Mouse (Mus musculus) left cerebral cortex, postnatal 14 days (tissue): ENCODE data around the gene Cyp1a2. TPM values are rescaled to one million over a fixed set of nuclear protein-coding genes. Genes with fewer than 3 reads are reported as not detected.
"Not testable (repeated sequence)": the region's sequence is repeated elsewhere in the genome, so short reads cannot be mapped to it uniquely, and the experiment has no call there.

ENCODE experiments used
- DNase-seq, 2 experiments: peaks; one replicate each; pipeline ENCODE4 v3.0.0; 2021 to 2022; ENCODE audit warnings: low spot score in 2 of 2, mixed read lengths in 1 of 2
- intact Hi-C: fragments of 180-260 bp; cut with DNase I; formaldehyde crosslinking; loops from one replicate; pipeline ENCODE4 v1.15.1; 2025
- long read RNA-seq, 2 experiments: library from polyadenylated mRNA; stranded (forward); transcript quantifications; one replicate each; pipeline ENCODE4 v2.0.0; 2021
- total RNA-seq, 2 experiments: library from RNA; stranded (reverse); gene quantifications; 2 replicates each; pipeline ENCODE4 v1.2.3; 2021

Cyp1a2 gene
- not detected for total RNA-seq
- long read RNA-seq, experiment 1, result 0 reads
- long read RNA-seq, experiment 2, result 0 reads

- no peak for DNase-seq
- intact Hi-C loops, result no loop called here
These were observed at the start of gene Cyp1a2 for GRCm38 (mm10) chr9:57683520-57683919. TSS of gene Cyp1a2 (minus strand) at chr9:57683703.

DNA sequence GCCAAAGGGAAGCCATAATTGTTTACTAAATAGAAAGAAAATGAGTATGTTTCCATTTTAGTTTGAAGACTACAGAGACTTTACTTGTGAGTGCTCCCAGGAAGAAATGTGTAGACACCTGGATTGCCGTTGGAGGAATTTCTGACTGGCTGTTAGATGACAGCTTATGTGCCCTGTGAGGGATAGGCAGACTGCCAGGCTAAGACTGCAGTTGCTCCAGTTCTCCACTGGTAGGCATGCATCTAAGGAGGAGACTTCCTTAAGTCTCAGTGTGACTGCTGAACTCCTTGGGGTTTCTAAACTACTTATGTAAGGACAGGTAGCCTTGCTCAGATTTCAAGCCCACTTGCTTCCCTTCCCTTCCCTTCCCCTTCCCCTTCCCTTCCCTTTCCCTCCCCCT, 44.8 kb upstream of the Cyp1a2 start:
- no peak for DNase-seq
- intact Hi-C loops, result no loop called here

DNA sequence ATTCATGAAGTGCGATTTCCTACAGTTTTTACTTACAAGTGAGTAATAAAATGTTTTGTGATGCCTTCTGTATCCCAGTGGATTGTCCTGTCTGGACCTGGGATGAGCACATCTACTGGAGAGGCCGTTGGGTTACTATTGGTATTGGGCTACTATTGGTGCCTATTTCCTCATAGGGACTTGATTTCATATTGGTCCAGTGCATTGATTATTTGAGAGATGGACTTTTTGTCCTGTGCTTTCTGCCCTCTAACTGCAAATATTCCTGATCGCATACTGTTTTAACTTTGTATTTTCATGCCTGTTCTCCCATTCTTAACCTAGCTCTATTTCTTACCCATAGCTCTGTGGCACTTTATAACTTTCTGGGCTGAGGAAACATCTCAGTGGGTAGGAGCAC, 41.2 kb upstream of the Cyp1a2 start:
- no peak for DNase-seq
- intact Hi-C loops, result no loop called here

- no peak for DNase-seq
- intact Hi-C loops, result no loop called here
These were observed 40.3 kb upstream of the Cyp1a2 start for GRCm38 (mm10) chr9:57723796-57724195.

DNA sequence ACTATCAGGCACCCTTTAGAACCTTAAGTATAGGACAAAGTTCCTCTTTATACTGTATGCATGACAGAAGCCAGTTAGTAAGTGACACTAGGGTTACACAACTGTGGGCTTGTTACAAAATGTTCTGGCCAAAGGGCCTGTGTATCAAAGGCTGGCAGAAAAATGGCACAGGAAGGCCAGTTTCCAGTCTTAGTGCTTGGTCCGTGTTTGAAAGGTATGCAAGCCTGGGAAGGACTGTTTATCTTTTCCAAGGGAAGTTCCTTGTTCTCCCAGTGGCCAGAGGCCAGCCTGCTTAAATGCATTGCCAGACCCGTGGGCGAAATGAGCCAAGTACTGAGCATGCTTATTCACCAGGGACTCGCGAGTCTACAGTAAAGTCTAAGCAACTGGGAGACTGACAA, 39.8 kb upstream of the Cyp1a2 start:
- peak; percentile 51 to 59 for DNase-seq
- intact Hi-C loops, result no loop called here

- DNase-seq, result no peak
- intact Hi-C loops, result no loop called here
These were observed 38.9 kb upstream of the Cyp1a2 start for GRCm38 (mm10) chr9:57722371-57722770.

GRCm38 (mm10) chr9:57720736-57721135, 37.2 kb upstream of the Cyp1a2 start:
- intact Hi-C loops, result no loop called here
- DNase-seq, result no peak

DNA sequence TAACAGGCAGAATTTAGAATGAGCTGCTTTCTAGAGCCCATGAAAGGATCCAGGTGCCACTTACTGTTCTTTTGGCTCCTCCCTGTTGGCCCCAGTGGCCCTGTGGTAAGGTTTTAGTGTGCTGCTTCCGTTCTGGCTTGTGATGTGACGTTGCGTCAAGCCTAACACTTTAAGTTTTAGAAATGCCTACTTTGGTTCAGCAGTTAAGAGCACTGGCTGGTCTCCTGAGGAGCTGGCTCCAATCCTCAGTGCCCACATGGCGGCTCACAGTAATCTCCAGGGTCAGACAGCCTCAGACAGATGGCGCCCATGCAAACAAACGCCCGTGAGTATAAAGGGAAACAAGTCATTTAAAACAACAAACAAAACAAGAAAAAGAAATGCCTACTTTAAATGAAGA, 34.9 kb upstream of the Cyp1a2 start:
- intact Hi-C loops, result no loop called here
- no peak for DNase-seq

DNA sequence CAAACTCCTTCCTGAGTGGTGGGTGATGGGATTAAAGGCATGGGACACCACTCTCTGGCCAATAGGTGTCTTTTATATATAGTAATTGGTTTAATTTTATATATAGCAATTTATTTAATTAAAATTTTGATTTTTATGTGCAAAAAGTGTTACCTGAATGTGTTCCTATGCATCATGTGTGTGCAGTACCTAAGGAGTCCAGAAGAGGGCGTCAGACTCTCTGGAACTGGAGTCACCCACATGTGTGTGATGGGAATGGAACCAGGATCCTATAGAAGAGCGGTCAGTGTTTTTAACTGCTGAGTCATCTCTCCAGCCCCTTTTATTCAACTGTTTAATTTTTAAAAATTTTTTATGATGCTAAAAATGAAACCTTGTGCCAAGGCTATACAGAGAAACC, 28.7 kb upstream of the Cyp1a2 start:
- intact Hi-C loops, result no loop called here
- no peak for DNase-seq

- DNase-seq, intact Hi-C loops: not testable (repeated sequence)
These were observed 26.7 kb upstream of the Cyp1a2 start for GRCm38 (mm10) chr9:57710214-57710613.

DNA sequence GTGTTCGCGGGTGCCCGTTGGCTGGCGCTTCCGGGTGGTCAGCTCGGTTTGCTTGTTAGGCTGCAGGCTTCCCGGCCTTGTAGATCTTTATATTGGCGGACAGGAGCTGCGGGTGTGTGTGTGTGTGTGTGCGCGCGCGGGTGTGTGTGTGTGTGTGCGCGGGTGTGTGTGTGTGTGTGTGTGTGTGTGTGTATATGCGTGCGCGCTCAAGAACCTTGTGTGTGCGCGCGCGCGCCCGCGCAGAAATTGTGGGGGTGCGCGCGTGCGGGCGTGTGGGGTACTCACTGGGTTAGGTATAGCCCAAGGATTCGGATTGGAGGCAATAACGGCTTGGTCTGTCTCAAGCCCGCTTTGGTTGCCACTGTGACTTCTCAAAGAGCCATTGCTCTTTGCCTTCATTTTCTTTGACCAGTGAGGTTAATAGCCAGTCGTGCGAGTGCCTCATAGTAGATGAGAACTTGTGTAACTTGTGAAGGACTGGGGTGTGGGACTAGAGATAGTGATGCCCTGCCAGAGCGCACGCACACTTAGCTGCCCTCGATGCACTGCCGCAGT, 25.3 kb upstream of the Cyp1a2 start:
- peak; percentile 59 to 65 for DNase-seq
- intact Hi-C loops, result no loop called here

GRCm38 (mm10) chr9:57708068-57708719, 24.7 kb upstream of the Cyp1a2 start, which contains the start of gene Edc3:
TSS of gene Edc3 (plus strand) at chr9:57708540.
- peak; percentile 87 to 90 for DNase-seq
- intact Hi-C loops, result no loop called here

DNA sequence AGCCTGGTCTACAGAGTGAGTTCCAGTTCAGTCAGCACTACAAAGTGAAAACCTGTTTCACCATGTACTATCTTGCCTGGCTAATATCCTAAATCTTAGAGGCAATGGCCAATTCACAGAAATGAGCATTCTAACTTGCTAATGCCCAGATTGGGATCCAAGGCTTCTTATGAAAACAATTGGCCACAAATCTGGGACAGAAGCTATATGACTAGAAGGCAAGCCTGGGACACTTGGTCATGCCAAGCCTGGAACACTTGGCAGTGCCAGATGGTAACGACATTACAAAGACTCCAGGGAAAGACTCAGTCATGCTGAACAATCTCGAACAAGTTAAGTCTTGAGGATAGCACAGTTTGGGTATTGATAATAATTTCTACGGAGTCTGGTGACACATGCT, 23.0 kb upstream of the Cyp1a2 start:
- intact Hi-C loops, result no loop called here
- no peak for DNase-seq

- intact Hi-C loops, result no loop called here
- peak; percentile 35 to 71 for DNase-seq
These were observed 15.1 kb upstream of the Cyp1a2 start for GRCm38 (mm10) chr9:57698466-57699150.

GRCm38 (mm10) chr9:57697380-57697779, 13.9 kb upstream of the Cyp1a2 start:
- DNase-seq, result no peak
- intact Hi-C loops, result no loop called here

GRCm38 (mm10) chr9:57696380-57697285, 13.1 kb upstream of the Cyp1a2 start:
- intact Hi-C loops, result no loop called here
- peak; percentile 69 to 83 for DNase-seq

GRCm38 (mm10) chr9:57694108-57694507, 10.6 kb upstream of the Cyp1a2 start:
- intact Hi-C loops, result no loop called here
- no peak for DNase-seq

DNA sequence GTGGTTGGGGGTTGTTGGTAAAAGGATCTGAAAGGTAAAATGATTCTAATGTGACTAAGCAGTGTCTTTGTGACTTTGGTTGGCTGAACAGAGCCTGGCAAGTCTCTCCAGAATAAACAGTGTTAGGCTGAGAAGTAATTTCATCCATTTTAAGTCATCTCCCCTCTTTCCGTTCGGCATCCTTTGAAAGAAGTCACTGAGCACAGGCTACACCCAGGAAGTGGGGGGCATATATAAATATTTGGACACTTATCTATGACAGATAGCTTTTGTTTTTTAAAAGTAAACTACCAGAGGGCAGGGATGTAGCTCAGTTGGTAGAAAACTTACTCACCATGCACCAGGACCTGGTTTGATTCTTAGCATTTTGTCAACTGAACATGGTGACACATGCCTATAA, 5.1 kb upstream of the Cyp1a2 start:
- intact Hi-C loops, result no loop called here
- DNase-seq, result no peak

- no peak for DNase-seq
- intact Hi-C loops, result no loop called here
These were observed 4.7 kb upstream of the Cyp1a2 start for GRCm38 (mm10) chr9:57688158-57688557.

- no peak for DNase-seq
- intact Hi-C loops, result no loop called here
These were observed 4.2 kb upstream of the Cyp1a2 start, which contains the start of gene Cyp1a1 for GRCm38 (mm10) chr9:57687751-57688150. TSS of gene Cyp1a1 (plus strand) at chr9:57687928.
